In the genomic region with DNA sequence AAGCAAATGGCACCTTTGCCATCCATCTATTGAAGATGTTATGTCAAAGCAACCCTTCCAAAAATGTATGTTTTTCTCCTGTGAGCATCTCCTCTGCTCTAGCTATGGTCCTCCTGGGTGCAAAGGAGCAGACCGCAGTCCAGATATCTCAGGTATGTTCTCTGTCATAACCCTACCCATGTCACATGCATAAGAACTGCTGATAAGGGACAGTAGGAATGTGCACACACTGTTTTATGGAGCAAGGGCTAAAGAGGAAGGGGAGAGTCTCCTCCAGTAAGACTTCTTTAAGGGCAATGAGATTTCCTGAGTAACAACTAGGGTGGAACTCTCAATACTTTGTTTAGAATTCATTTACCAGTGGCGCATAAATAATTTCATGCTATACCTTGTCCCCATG, we compare ENCODE assay signal across 5 mouse cellular contexts. TPM values are rescaled to one million over a fixed set of nuclear protein-coding genes. Genes with fewer than 3 reads are reported as not detected.
"Had no signal": no experiment of that assay in that cellular context is flagged by ENCODE, and none has a peak within 500 bp of the region (broad histone marks: within the 10 kb centered on the region; RNA-seq: fewer than 3 reads in every experiment).

No protein-coding gene starts in this region.

RNA-seq across cellular contexts. Expression of gene Serpinb9b, which starts 2.3 kb away (rescaled TPM):
- polyA plus RNA-seq: small intestine, adult 2 months; stomach, embryonic 14.5 days; stomach, embryonic 15.5 days; stomach, embryonic 16.5 days had no signal

RNA-seq across cellular contexts. Expression of gene Serpinb1b, which starts 48.9 kb away (rescaled TPM):
- polyA plus RNA-seq: small intestine, adult 2 months; testis, adult 2 months had no signal
